Mouse (Mus musculus) heart, adult 2 months (tissue): ENCODE results near the gene Ak9.

Experiments
- CTCF ChIP-seq: fragments of 200-600 bp; IDR thresholded peaks from 2 replicates; pipeline ENCODE4 v1.8.1; 2022; ENCODE audit warnings: antibody characterized with exemption, mild to moderate bottlenecking, moderate library complexity
- EP300 ChIP-seq: fragments of 200-500 bp; IDR thresholded peaks from 2 replicates; pipeline ENCODE4 v1.6.1; 2011; ENCODE audit warnings: low read depth, low read length, control low read depth; ENCODE audit not compliant: insufficient read depth
- POLR2A ChIP-seq: fragments of 200-500 bp; IDR thresholded peaks from 2 replicates; pipeline ENCODE4 v1.6.1; 2011; ENCODE audit warnings: mild to moderate bottlenecking, low read depth, low read length, control low read depth; ENCODE audit not compliant: insufficient read depth

GRCm38 (mm10) chr10:41451656-41452055, 147.9 kb downstream of the Ak9 start:
- TF ChIP-seq CTCF (no peak), EP300 (no peak), POLR2A (no peak)
